Mouse (Mus musculus) liver, embryonic 14.5 days (tissue): Measurements from ENCODE around the gene Lnp1. TPM values are rescaled to one million over a fixed set of nuclear protein-coding genes. Genes with fewer than 3 reads are reported as not detected.

Source experiments
- ATAC-seq: fragments of 200-750 bp; cut with Nextera tagmentation; 2 replicates; pipeline ENCODE4 v1.8.0; 2017; ENCODE audit warnings: moderate number of reproducible peaks, mild to moderate bottlenecking, moderate library complexity; ENCODE audit not compliant: insufficient read depth
- DNase-seq, 3 experiments: peaks; one replicate each; pipeline ENCODE4 v3.0.0-alpha.2; 2012 to 2013; ENCODE audit warnings: low read depth in 3 of 3, low spot score in 3 of 3
- H3K27ac ChIP-seq: fragments of 300-500 bp; sonication (generic); 2 replicates; pipeline ENCODE4 v1.5.1; 2014; ENCODE audit warnings: moderate library complexity, mild to moderate bottlenecking, control low read depth, inconsistent platforms
- H3K27me3 ChIP-seq: fragments of 300-500 bp; sonication (generic); 2 replicates; pipeline ENCODE4 v1.6.1; 2014; ENCODE audit warnings: mild to moderate bottlenecking, low read length, moderate library complexity; ENCODE audit not compliant: control insufficient read depth, insufficient read depth
- H3K36me3 ChIP-seq: fragments of 300-500 bp; sonication (generic); replicated peaks from 2 replicates; pipeline ENCODE4 v1.6.1; 2014; ENCODE audit warnings: low read depth; ENCODE audit not compliant: control insufficient read depth, insufficient read depth
- H3K4me1 ChIP-seq, 2 experiments: fragments of 200-500 bp in 1 of 2; fragments of 300-500 bp in 1 of 2; sonication (generic) in 1 of 2; replicated peaks; 2 replicates each; pipeline ENCODE4 v1.6.1; 2012 to 2014; ENCODE audit warnings: antibody characterized with exemption in 1 of 2, inconsistent platforms in 1 of 2, low read length in 1 of 2; ENCODE audit not compliant: control insufficient read depth in 2 of 2, insufficient read depth in 2 of 2
- H3K4me2 ChIP-seq: fragments of 300-500 bp; sonication (generic); 2 replicates; pipeline ENCODE4 v1.6.1; 2014; ENCODE audit warnings: low read depth, mild to moderate bottlenecking, control low read depth, moderate library complexity
- H3K4me3 ChIP-seq, 2 experiments: fragments of 200-500 bp in 1 of 2; fragments of 300-500 bp in 1 of 2; sonication (generic) in 1 of 2; 2 replicates each; pipeline ENCODE4 v1.5.1; 2012 to 2014; ENCODE audit warnings: low read depth in 2 of 2, low read length in 2 of 2, mild to moderate bottlenecking in 2 of 2, control low read depth in 1 of 2, inconsistent platforms in 1 of 2, moderate library complexity in 1 of 2; ENCODE audit not compliant: insufficient read depth in 1 of 2
- H3K9ac ChIP-seq: fragments of 300-500 bp; sonication (generic); replicated peaks from 2 replicates; pipeline ENCODE4 v1.6.1; 2014; ENCODE audit warnings: mild to moderate bottlenecking, control low read depth, moderate library complexity
- H3K9me3 ChIP-seq: fragments of 300-500 bp; sonication (generic); 2 replicates; pipeline ENCODE4 v1.6.1; 2016; ENCODE audit warnings: low read length, mixed read lengths; ENCODE audit not compliant: control insufficient read depth
- CTCF ChIP-seq: IDR thresholded peaks from 2 replicates; pipeline ENCODE4 v1.5.1; 2016; ENCODE audit warnings: antibody characterized with exemption, low read depth, control low read depth
- EP300 ChIP-seq: IDR thresholded peaks from 2 replicates; pipeline ENCODE4 v1.6.1; 2016; ENCODE audit warnings: antibody characterized with exemption, low read depth
- WGBS: fragments of 180-500 bp; shearing (Covaris S2); extraction: QIAGEN DNeasy Blood & Tissue Kit; methylation state at CpG from one replicate; pipeline ENCODE4 v1.1.7; 2014; ENCODE audit not compliant: insufficient replicate concordance; 5-methylcytosine and 5-hydroxymethylcytosine counted together
- polyA plus RNA-seq, 2 experiments: library from polyadenylated mRNA; depleted of rRNA in 1 of 2; stranded (reverse) in 1 of 2; unstranded in 1 of 2; fragments of >200 nt; fragmentation: Nextera tagmentation in 1 of 2; extraction: Ambion mirVana in 1 of 2; gene quantifications; 2 replicates each; pipeline versions ENCODE4 v1.2.1 to v1.2.3; 2012 to 2014

Lnp1 gene
- polyA plus RNA-seq, 2 experiments, result not detected

GRCm38 (mm10) chr16:56868361-56868760 is 59.5 kb downstream of the Lnp1 start:
- WGBS, result 47% methylated on average over 5 of the region's 5 CpGs
- no peak overlapping the region for H3K9ac ChIP-seq
- H3K27ac ChIP-seq, result no peak overlapping the region
- no peak for DNase-seq
- H3K27me3 ChIP-seq, result no peaks in the 10 kb centered on the region
- no peaks in the 10 kb centered on the region for H3K4me1 ChIP-seq
- no peaks in the 10 kb centered on the region for H3K9me3 ChIP-seq
- TF ChIP-seq EP300, result no peak
- no peak for TF ChIP-seq CTCF
- ATAC-seq, result no peak
- H3K4me2 ChIP-seq, result no peak overlapping the region
- H3K36me3 ChIP-seq, result no peaks in the 10 kb centered on the region
- H3K4me3 ChIP-seq, result no peak overlapping the region

- Histone ChIP-seq H3K27ac (no peak overlapping the region), H3K4me3 (no peak overlapping the region), H3K9ac (no peak overlapping the region), H3K4me2 (no peak overlapping the region), H3K9me3 (no peaks in the 10 kb centered on the region), H3K27me3 (no peaks in the 10 kb centered on the region), H3K36me3 (no peaks in the 10 kb centered on the region), H3K4me1 (no peaks in the 10 kb centered on the region)
- ATAC-seq, result no peak
- TF ChIP-seq EP300, result no peak
- TF ChIP-seq CTCF, result no peak
- no peak for DNase-seq
- WGBS, result 59% methylated on average over 4 of the region's 4 CpGs
These were observed 60.3 kb downstream of the Lnp1 start for GRCm38 (mm10) chr16:56867591-56867990.

Other genes starting within 250 kb of the Lnp1 start
- gene Tfg, start 210.6 kb downstream of the Lnp1 start, polyA plus RNA-seq (2012; rRNA removed), result 40.7 and 48.1 TPM in 2 replicates
- gene Tfg, start 210.6 kb downstream of the Lnp1 start, polyA plus RNA-seq (2014; fragmentation: Nextera tagmentation; extraction: Ambion mirVana), result 74.2 and 74.5 TPM in 2 replicates
- 0.02 and 0.04 TPM in 2 replicates for gene Adgrg7, start 132.2 kb downstream of the Lnp1 start, polyA plus RNA-seq (2012; rRNA removed)
- gene Adgrg7, start 132.2 kb downstream of the Lnp1 start, polyA plus RNA-seq (2014; fragmentation: Nextera tagmentation; extraction: Ambion mirVana), result 0.09 TPM in 1 of 2 replicates, not detected in the other
- 0.14 and 0.28 TPM in 2 replicates for gene Tmem45a, start 41.9 kb downstream of the Lnp1 start, polyA plus RNA-seq (2012; rRNA removed)
- gene Tmem45a, start 41.9 kb downstream of the Lnp1 start, polyA plus RNA-seq (2014; fragmentation: Nextera tagmentation; extraction: Ambion mirVana), result 0.33 and 0.38 TPM in 2 replicates
- gene Tmem45a2, start 143.3 kb upstream of the Lnp1 start, polyA plus RNA-seq (2012; rRNA removed), result 0.02 TPM in 2 replicates
- gene Tmem45a2, start 143.3 kb upstream of the Lnp1 start, polyA plus RNA-seq (2014; fragmentation: Nextera tagmentation; extraction: Ambion mirVana), result not detected in 2 replicates
- 10.5 and 15.9 TPM in 2 replicates for gene Tomm70a, start 193.6 kb upstream of the Lnp1 start, polyA plus RNA-seq (2012; rRNA removed)
- gene Tomm70a, start 193.6 kb upstream of the Lnp1 start, polyA plus RNA-seq (2014; fragmentation: Nextera tagmentation; extraction: Ambion mirVana), result 28.2 and 30.2 TPM in 2 replicates
- gene Nit2, start 239.3 kb upstream of the Lnp1 start, polyA plus RNA-seq (2012; rRNA removed), result 13.1 and 15.6 TPM in 2 replicates
- gene Nit2, start 239.3 kb upstream of the Lnp1 start, polyA plus RNA-seq (2014; fragmentation: Nextera tagmentation; extraction: Ambion mirVana), result 35.0 and 38.4 TPM in 2 replicates